Mouse (Mus musculus): ENCODE results near the gene Jmjd8. TPM values are rescaled to one million over a fixed set of nuclear protein-coding genes. Genes with fewer than 3 reads are reported as not detected.

Jmjd8 gene
- polyA plus RNA-seq, 1 experiment = 15.5 TPM

- Histone ChIP-seq H3K79me2 (ENCODE audit: control insufficient read depth, insufficient read depth) (no peaks in the 10 kb centered on the region), H3K4me2 (ENCODE audit: low read depth) (no peak overlapping the region), H3K27me3 (ENCODE audit: control insufficient read depth, insufficient read depth, insufficient read length) (no peaks in the 10 kb centered on the region), H3ac (ENCODE audit: control insufficient read depth, insufficient read length) (no peak overlapping the region), H3K4me3 (no peak overlapping the region), H3K36me3 (ENCODE audit: control insufficient read depth, insufficient read depth) (no peaks in the 10 kb centered on the region)
- TF ChIP-seq MYOD1 (IDR thresholded peaks at IDR 0.05; ENCODE audit: control insufficient read depth in 1 of 3, insufficient read length in 2 of 3, low read depth in 2 of 3) = no peak
- no peak for TF ChIP-seq TCF3 (IDR thresholded peaks at IDR 0.05; ENCODE audit: insufficient read length, low read depth)
- no peak for TF ChIP-seq POLR2A (IDR thresholded peaks at IDR 0.05; ENCODE audit: insufficient read length, low read depth)
- TF ChIP-seq MAX (IDR thresholded peaks at IDR 0.05; ENCODE audit: low read depth) = no peak
- TF ChIP-seq REST (IDR thresholded peaks at IDR 0.05; ENCODE audit: insufficient read depth, insufficient read length) = no peak
- no peak for TF ChIP-seq CEBPB (IDR thresholded peaks at IDR 0.05; ENCODE audit: insufficient read depth, poor library complexity, severe bottlenecking)
- no peak for TF ChIP-seq E2F4 (IDR thresholded peaks at IDR 0.05; ENCODE audit: insufficient read depth)
These were observed 11.0 kb upstream of the Jmjd8 start for GRCm38 (mm10) chr17:25817662-25818061.

GRCm38 (mm10) chr17:25818851-25819780, 9.6 kb upstream of the Jmjd8 start:
- H3K4me3 ChIP-seq = no peak overlapping the region
- TF ChIP-seq POLR2A (IDR thresholded peaks at IDR 0.05; ENCODE audit: insufficient read length, low read depth) = no peak
- TF ChIP-seq USF1 (IDR thresholded peaks at IDR 0.05; ENCODE audit: low read depth) = no peak
- TF ChIP-seq REST (IDR thresholded peaks at IDR 0.05; ENCODE audit: insufficient read depth, insufficient read length) = no peak
- no peak for TF ChIP-seq TCF3 (IDR thresholded peaks at IDR 0.05; ENCODE audit: insufficient read length, low read depth)
- TF ChIP-seq MYOD1 (IDR thresholded peaks at IDR 0.05; ENCODE audit: control insufficient read depth in 1 of 3, insufficient read length in 2 of 3, low read depth in 2 of 3) = peak in 1 of 3 experiments; percentile 26
- H3K27me3 ChIP-seq (ENCODE audit: control insufficient read depth, insufficient read depth, insufficient read length) = no peaks in the 10 kb centered on the region
- H3ac ChIP-seq (ENCODE audit: control insufficient read depth, insufficient read length) = no peak overlapping the region
- H3K4me2 ChIP-seq (ENCODE audit: low read depth) = peak overlapping the region; percentile 18
- H3K36me3 ChIP-seq (ENCODE audit: control insufficient read depth, insufficient read depth) = no peaks in the 10 kb centered on the region
- H3K79me2 ChIP-seq (ENCODE audit: control insufficient read depth, insufficient read depth) = no peaks in the 10 kb centered on the region

GRCm38 (mm10) chr17:25823452-25823851, 5.2 kb upstream of the Jmjd8 start, which contains the start of gene Wdr24:
Gene Wdr24 (plus strand): TSS chr17:25823627.
- Histone ChIP-seq H3K4me3 (peak within 1 kb of the TSS; percentile 32), H3K79me2 (ENCODE audit: control insufficient read depth, insufficient read depth) (no peaks in the 10 kb centered on the region), H3K36me3 (ENCODE audit: control insufficient read depth, insufficient read depth) (no peaks in the 10 kb centered on the region), H3ac (ENCODE audit: control insufficient read depth, insufficient read length) (no peak within 1 kb of the TSS), H3K27me3 (ENCODE audit: control insufficient read depth, insufficient read depth, insufficient read length) (no peaks in the 10 kb centered on the region), H3K4me2 (ENCODE audit: low read depth) (peak within 1 kb of the TSS; percentile 88)
- TF ChIP-seq USF1 (IDR thresholded peaks at IDR 0.05; ENCODE audit: low read depth) = no peak
- TF ChIP-seq POLR2A (IDR thresholded peaks at IDR 0.05; ENCODE audit: insufficient read length, low read depth) = peak; percentile 62
- peak; percentile 57 for TF ChIP-seq POLR2AphosphoS2 (IDR thresholded peaks at IDR 0.05; ENCODE audit: insufficient read length, low read depth)
- TF ChIP-seq SRF (IDR thresholded peaks at IDR 0.05; ENCODE audit: control insufficient read depth, insufficient read length, low read depth) = peak; percentile 52
- no peak for TF ChIP-seq TCF3 (IDR thresholded peaks at IDR 0.05; ENCODE audit: insufficient read length, low read depth)
- no peak for TF ChIP-seq TCF12 (IDR thresholded peaks at IDR 0.05; ENCODE audit: insufficient read depth, poor library complexity, severe bottlenecking)
- no peak for TF ChIP-seq MYOG (IDR thresholded peaks at IDR 0.05; ENCODE audit: control insufficient read depth in 1 of 3, insufficient read depth in 1 of 3, insufficient read length in 2 of 3, low read depth in 2 of 3)
- TF ChIP-seq MAX (IDR thresholded peaks at IDR 0.05; ENCODE audit: low read depth) = peak; percentile 60

- Histone ChIP-seq H3ac (ENCODE audit: control insufficient read depth, insufficient read length) (no peak overlapping the region), H3K27me3 (ENCODE audit: control insufficient read depth, insufficient read depth, insufficient read length) (no peaks in the 10 kb centered on the region), H3K79me2 (ENCODE audit: control insufficient read depth, insufficient read depth) (peaks cover 5% of the 10 kb centered on the region), H3K36me3 (ENCODE audit: control insufficient read depth, insufficient read depth) (no peaks in the 10 kb centered on the region), H3K4me3 (peak overlapping the region; percentile 32), H3K4me2 (ENCODE audit: low read depth) (peak overlapping the region; percentile 88)
- no peak for TF ChIP-seq POLR2A (IDR thresholded peaks at IDR 0.05; ENCODE audit: insufficient read length, low read depth)
- no peak for TF ChIP-seq CEBPB (IDR thresholded peaks at IDR 0.05; ENCODE audit: insufficient read depth, poor library complexity, severe bottlenecking)
- TF ChIP-seq E2F4 (IDR thresholded peaks at IDR 0.05; ENCODE audit: insufficient read depth) = no peak
- TF ChIP-seq POLR2AphosphoS2 (IDR thresholded peaks at IDR 0.05; ENCODE audit: insufficient read length, low read depth) = no peak
- TF ChIP-seq REST (IDR thresholded peaks at IDR 0.05; ENCODE audit: insufficient read depth, insufficient read length) = no peak
- no peak for TF ChIP-seq TCF3 (IDR thresholded peaks at IDR 0.05; ENCODE audit: insufficient read length, low read depth)
- TF ChIP-seq USF1 (IDR thresholded peaks at IDR 0.05; ENCODE audit: low read depth) = no peak
- no peak for TF ChIP-seq MAX (IDR thresholded peaks at IDR 0.05; ENCODE audit: low read depth)
- TF ChIP-seq TCF12 (IDR thresholded peaks at IDR 0.05; ENCODE audit: insufficient read depth, poor library complexity, severe bottlenecking) = no peak
- TF ChIP-seq MYOD1 (IDR thresholded peaks at IDR 0.05; ENCODE audit: control insufficient read depth in 1 of 3, insufficient read length in 2 of 3, low read depth in 2 of 3) = no peak
- TF ChIP-seq MYOG (IDR thresholded peaks at IDR 0.05; ENCODE audit: control insufficient read depth in 1 of 3, insufficient read depth in 1 of 3, insufficient read length in 2 of 3, low read depth in 2 of 3) = no peak
- TF ChIP-seq SRF (IDR thresholded peaks at IDR 0.05; ENCODE audit: control insufficient read depth, insufficient read length, low read depth) = no peak
These were observed 4.1 kb upstream of the Jmjd8 start for GRCm38 (mm10) chr17:25824362-25825142.

Measured in myocyte (in vitro differentiated cells).